Mouse (Mus musculus) liver, embryonic 18 days (tissue): Measurements from ENCODE around the gene Sept6. TPM values are rescaled to one million over a fixed set of nuclear protein-coding genes. Genes with fewer than 3 reads are reported as not detected.

Experiments
- polyA plus RNA-seq: library from polyadenylated mRNA; depleted of rRNA; stranded (reverse); fragments of >200 nt; gene quantifications from 2 replicates; pipeline ENCODE4 v1.2.3, GENCODE M21; 2012; rRNA removed

Sept6 gene
- 4.9 TPM in 2 replicates for polyA plus RNA-seq

DNA sequence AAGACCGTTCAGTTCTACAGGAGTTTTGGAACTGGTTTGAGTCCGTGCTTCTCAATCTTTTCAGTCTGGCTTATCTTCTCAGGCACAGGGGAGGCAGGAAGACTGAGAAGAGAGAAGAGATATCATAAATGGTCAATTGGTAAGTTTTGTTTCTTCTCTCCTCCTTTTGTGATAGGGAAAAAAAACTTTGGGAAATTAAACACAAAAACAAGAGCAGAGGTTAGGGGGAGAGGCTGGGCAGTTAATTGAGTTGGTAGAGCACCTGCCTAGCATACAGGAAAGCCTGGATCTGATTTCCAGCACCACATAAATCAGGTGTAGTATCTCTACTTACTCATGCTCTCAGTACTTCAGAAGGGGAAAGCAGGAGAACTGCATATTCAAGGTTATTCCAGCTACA, at the start of gene Sept6:
Sept6 (minus strand) TSS at position 101 of the 400 bp plus-strand sequence.

DNA sequence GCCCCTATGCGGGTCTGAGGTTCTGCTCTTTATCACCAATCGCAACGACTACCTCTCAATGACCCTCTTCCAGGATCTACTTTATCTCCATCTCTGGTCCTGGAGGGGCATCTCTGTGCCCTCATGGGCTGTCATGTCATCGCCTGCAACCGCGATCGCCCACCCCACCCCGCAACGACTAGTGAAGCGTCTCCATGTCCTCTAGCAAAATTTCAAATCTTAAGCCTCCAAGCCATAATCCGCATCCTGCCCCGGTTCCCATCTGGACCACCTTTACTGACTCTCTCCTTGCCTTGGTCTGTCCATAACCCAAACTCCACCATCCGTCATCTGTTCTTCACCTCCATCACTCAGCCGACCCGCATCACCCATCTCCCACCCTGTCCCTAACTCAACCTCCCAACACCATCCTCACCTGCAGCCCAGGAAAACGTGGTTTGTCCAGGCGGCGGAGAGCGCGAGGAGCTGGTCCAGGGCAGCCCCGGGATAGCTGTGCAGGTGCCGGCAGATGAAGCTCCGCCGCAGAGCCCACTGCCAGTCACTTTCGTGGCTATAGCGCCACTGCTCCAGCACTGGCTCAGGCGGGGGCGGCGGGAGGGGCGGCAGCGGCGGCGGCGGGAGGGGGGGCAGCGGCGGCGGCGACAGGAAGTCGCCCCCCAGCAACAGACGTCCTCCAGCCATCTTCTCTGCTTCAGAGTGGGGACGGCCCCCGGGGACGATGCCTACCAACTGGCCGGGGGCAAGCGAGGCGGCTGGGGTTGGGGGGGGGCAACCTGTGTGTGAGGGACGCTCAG, 89.1 kb downstream of the Sept6 start, which contains the start of gene Nkrf:
Nkrf (minus strand) TSS at position 579 of the 794 bp plus-strand sequence.

DNA sequence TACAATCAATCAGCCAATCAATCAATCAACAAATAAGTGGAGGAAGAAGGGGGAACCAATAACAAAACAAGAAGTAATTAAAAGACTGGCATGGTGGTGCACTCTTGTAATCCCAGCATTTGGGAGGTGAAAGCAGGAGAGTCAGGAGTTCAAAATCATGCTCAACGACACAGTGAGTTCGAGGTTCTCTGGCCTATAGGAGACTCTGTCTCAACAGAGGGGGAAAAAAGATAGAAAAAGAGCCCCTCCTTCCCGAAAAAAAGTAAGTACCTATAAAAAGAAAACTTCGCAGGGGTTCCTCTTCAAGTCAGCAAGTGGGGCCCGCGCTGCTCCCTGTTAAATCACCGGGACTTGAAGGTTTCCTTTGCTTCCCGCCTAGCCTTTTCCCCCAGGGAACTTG, 117.8 kb downstream of the Sept6 start, which contains the start of the genes Ube2a and C330007P06Rik:
Ube2a (plus strand) TSS at position 136 of the 400 bp plus-strand sequence.
C330007P06Rik (minus strand) TSS at position 347 of the 400 bp plus-strand sequence.

Other genes with a start within 250 kb of the Sept6 start
- 0.71 and 0.81 TPM in 2 replicates for gene Slc25a43, start 248.1 kb downstream of the Sept6 start, polyA plus RNA-seq
- gene Slc25a5, start 196.1 kb downstream of the Sept6 start, polyA plus RNA-seq: 342 and 366 TPM in 2 replicates
- gene Ube2a, start 117.9 kb downstream of the Sept6 start, polyA plus RNA-seq: 14.6 and 16.7 TPM in 2 replicates
- gene C330007P06Rik, start 117.7 kb downstream of the Sept6 start, polyA plus RNA-seq: 5.9 and 6.2 TPM in 2 replicates
- 1.5 TPM in 2 replicates for gene Nkrf, start 88.9 kb downstream of the Sept6 start, polyA plus RNA-seq
- 0.04 and 0.05 TPM in 2 replicates for gene Sowahd, start 57.1 kb upstream of the Sept6 start, polyA plus RNA-seq
- 435 and 498 TPM in 2 replicates for gene Rpl39, start 93.6 kb upstream of the Sept6 start, polyA plus RNA-seq
- gene Upf3b, start 118.5 kb upstream of the Sept6 start, polyA plus RNA-seq: 10.8 and 10.9 TPM in 2 replicates
- gene Nkap, start 135.0 kb upstream of the Sept6 start, polyA plus RNA-seq: 1.9 and 2.1 TPM in 2 replicates
- not detected in 2 replicates for gene Akap14, start 177.0 kb upstream of the Sept6 start, polyA plus RNA-seq
- gene Ndufa1, start 199.4 kb upstream of the Sept6 start, polyA plus RNA-seq: 243 and 254 TPM in 2 replicates
- gene Rnf113a1, start 199.5 kb upstream of the Sept6 start, polyA plus RNA-seq: 1.6 and 1.9 TPM in 2 replicates
- gene Gm9, start 219.2 kb upstream of the Sept6 start, polyA plus RNA-seq: not detected in 2 replicates
- gene Rhox1, start 230.5 kb upstream of the Sept6 start, polyA plus RNA-seq: not detected in 2 replicates